Mouse (Mus musculus): ENCODE measurements around the gene Nlgn3.

DNA sequence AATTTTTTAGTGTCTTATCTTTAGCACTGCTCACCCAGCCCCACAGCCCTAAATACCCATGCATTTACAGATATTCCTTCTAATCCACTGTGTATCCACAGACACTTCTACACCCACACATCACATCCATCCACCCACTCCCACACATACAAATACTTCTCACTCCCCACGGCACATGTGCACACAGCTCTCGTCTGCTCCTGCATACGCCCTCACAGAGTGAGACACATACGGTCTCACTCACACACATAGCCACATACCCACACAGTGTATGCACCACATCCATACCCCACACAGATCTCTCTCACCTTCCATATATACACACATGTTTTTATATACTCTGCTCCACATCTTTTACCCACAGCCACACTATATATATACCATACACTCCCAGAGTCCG lies 10.3 kb downstream of the Nlgn3 start:
- TF ChIP-seq CTCF (IDR thresholded peaks at IDR 0.05; ENCODE audit: low read depth) (no peak), EP300 (IDR thresholded peaks at IDR 0.05; ENCODE audit: low read depth) (no peak)

All from liver, postnatal 0 days (tissue).